Mouse (Mus musculus): Measurements from ENCODE around the gene Prl4a1.
"Not testable (repeated sequence)": the region's sequence is repeated elsewhere in the genome, so short reads cannot be mapped to it uniquely, and the experiment has no call there.

GRCm38 (mm10) chr13:27974281-27974680 is 41.7 kb upstream of the Prl4a1 start:
- TF ChIP-seq GATA1 (IDR thresholded peaks at IDR 0.05; ENCODE audit: borderline replicate concordance, low read length); FLI1 (IDR thresholded peaks at IDR 0.05; ENCODE audit: low read length): not testable (repeated sequence)
